ENCODE assay signal across 20 mouse cellular contexts in the genomic region with DNA sequence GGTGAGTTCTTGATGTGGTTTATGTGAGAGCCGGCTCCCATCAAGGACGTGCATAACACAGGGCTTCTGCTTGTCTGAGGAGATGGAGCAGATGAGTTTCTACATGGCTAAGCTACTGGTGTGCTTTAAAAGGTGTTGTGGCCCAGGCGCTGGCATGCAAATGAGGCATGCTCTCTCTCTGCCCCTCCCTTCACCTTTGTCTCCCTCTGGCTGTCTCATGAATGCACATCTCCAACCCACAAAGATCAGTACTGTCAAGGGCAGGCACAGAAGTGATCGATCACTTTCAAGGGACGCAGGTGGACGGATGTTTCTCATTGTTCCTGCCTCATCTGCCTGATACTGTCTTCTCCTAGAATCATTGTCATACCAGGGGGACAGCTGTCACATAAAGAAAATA.
"Had no signal": no experiment of that assay in that cellular context is flagged by ENCODE, and none has a peak within 500 bp of the region (broad histone marks: within the 10 kb centered on the region; RNA-seq: fewer than 3 reads in every experiment).

No protein-coding gene starts in this region.

- H3K9me3 ChIP-seq: limb, embryonic 10.5 days; liver, embryonic 12.5 days; liver, embryonic 15.5 days; lung, embryonic 15.5 days; midbrain, embryonic 12.5 days; neural tube, embryonic 12.5 days; neural tube, embryonic 15.5 days had no signal

- H3K27me3 ChIP-seq: limb, embryonic 13.5 days; liver, embryonic 12.5 days; liver, embryonic 15.5 days; lung, embryonic 15.5 days; midbrain, embryonic 12.5 days; midbrain, embryonic 15.5 days; neural tube, embryonic 12.5 days; neural tube, embryonic 15.5 days had no signal

- ATAC-seq: liver, embryonic 12.5 days; midbrain, embryonic 15.5 days had no signal

- H3K9ac ChIP-seq: limb, embryonic 13.5 days; liver, embryonic 12.5 days; liver, embryonic 15.5 days; lung, embryonic 15.5 days; midbrain, embryonic 12.5 days; midbrain, embryonic 15.5 days; neural tube, embryonic 12.5 days; neural tube, embryonic 15.5 days had no signal

- H3K4me2 ChIP-seq: limb, embryonic 13.5 days; liver, embryonic 12.5 days; liver, embryonic 15.5 days; lung, embryonic 15.5 days; midbrain, embryonic 12.5 days; midbrain, embryonic 15.5 days; neural tube, embryonic 12.5 days; neural tube, embryonic 15.5 days had no signal

- H3K4me3 ChIP-seq: limb, embryonic 10.5 days; limb, embryonic 13.5 days; liver, embryonic 12.5 days; liver, embryonic 15.5 days; lung, embryonic 15.5 days; midbrain, embryonic 12.5 days; midbrain, embryonic 15.5 days; neural tube, embryonic 12.5 days; neural tube, embryonic 15.5 days had no signal

- H3K27ac ChIP-seq: limb, embryonic 10.5 days; limb, embryonic 13.5 days; liver, embryonic 12.5 days; liver, embryonic 15.5 days; lung, embryonic 15.5 days; macrophage; midbrain, embryonic 12.5 days; midbrain, embryonic 15.5 days; neural tube, embryonic 12.5 days; neural tube, embryonic 15.5 days had no signal

- H3K4me1 ChIP-seq: limb, embryonic 13.5 days; liver, embryonic 12.5 days; liver, embryonic 15.5 days; midbrain, embryonic 12.5 days; midbrain, embryonic 15.5 days; neural tube, embryonic 15.5 days had no signal

- DNase-seq: kidney, postnatal 14 days; kidney, postnatal 4 days; liver; lung, adult 18-20 months; lung, postnatal 14 days; right cerebral cortex, adult 18-20 months; right cerebral cortex, postnatal 14 days; right cerebral cortex, postnatal 4 days; thymus, adult 18-20 months; thymus, postnatal 36 days had no signal

- H3K36me3 ChIP-seq: liver, embryonic 15.5 days; midbrain, embryonic 12.5 days; midbrain, embryonic 15.5 days had no signal
